Mouse (Mus musculus) hindbrain, embryonic 13.5 days (tissue): Measurements from ENCODE around the gene Ptbp1. TPM values are rescaled to one million over a fixed set of nuclear protein-coding genes. Genes with fewer than 3 reads are reported as not detected.

ENCODE experiments used
- ATAC-seq: fragments of 200-750 bp; cut with Nextera tagmentation; 2 replicates; pipeline ENCODE4 v1.8.0; 2017; ENCODE audit warnings: moderate TSS enrichment; ENCODE audit not compliant: low FRiP score
- H3K27ac ChIP-seq: fragments of 300-500 bp; sonication (generic); 2 replicates; pipeline ENCODE4 v1.5.1; 2015; ENCODE audit warnings: inconsistent platforms, mild to moderate bottlenecking, moderate library complexity
- H3K27me3 ChIP-seq: fragments of 300-500 bp; sonication (generic); 2 replicates; pipeline ENCODE4 v1.6.1; 2015; ENCODE audit warnings: mild to moderate bottlenecking, inconsistent platforms
- H3K36me3 ChIP-seq: fragments of 300-500 bp; sonication (generic); 2 replicates; pipeline ENCODE4 v1.6.1; 2015; ENCODE audit warnings: mild to moderate bottlenecking, inconsistent platforms
- H3K4me1 ChIP-seq: fragments of 300-500 bp; sonication (generic); replicated peaks from 2 replicates; pipeline ENCODE4 v1.6.1; 2015; ENCODE audit warnings: inconsistent platforms
- H3K4me2 ChIP-seq: fragments of 300-500 bp; sonication (generic); 2 replicates; pipeline ENCODE4 v1.6.1; 2015; ENCODE audit warnings: inconsistent platforms, mild to moderate bottlenecking, moderate library complexity
- H3K4me3 ChIP-seq: fragments of 300-500 bp; sonication (generic); 2 replicates; pipeline ENCODE4 v1.5.1; 2015; ENCODE audit warnings: mild to moderate bottlenecking, inconsistent platforms
- H3K9ac ChIP-seq: fragments of 300-500 bp; sonication (generic); 2 replicates; pipeline ENCODE4 v1.6.1; 2015; ENCODE audit warnings: mild to moderate bottlenecking, inconsistent platforms
- H3K9me3 ChIP-seq: fragments of 300-500 bp; sonication (generic); 2 replicates; pipeline ENCODE4 v1.6.1; 2016; ENCODE audit warnings: inconsistent platforms
- WGBS: fragments of 180-500 bp; shearing (Covaris S2); methylation state at CpG from one replicate; pipeline ENCODE4 v1.1.7; 2015; 5-methylcytosine and 5-hydroxymethylcytosine counted together
- polyA plus RNA-seq: library from polyadenylated mRNA; unstranded; fragments of >200 nt; fragmentation: Nextera tagmentation; extraction: Ambion mirVana; gene quantifications from 2 replicates; pipeline ENCODE4 v1.2.1, GENCODE M21; 2015

Gene Ptbp1
- polyA plus RNA-seq, 1 experiment from 2014 or later, result 86.0 TPM

DNA sequence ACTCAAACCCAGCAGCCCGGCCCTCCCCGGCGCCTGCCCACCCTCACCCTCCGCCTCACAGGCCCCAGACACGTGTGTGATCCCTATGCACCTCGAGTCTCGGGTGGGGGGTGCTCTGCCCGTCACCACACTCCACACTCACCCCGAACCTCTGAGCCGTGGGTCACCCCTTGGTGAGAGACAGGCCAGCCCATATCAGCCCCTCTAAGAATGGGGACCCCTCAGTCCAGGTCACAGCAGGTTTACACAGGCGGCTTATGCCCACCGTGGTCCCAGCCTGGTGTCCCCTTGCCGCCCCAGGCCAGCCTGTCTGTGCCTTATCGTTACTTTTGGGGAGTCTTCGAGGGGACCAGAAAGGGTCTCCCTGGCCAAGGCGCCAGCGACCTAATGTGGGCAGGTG is 34.6 kb upstream of the Ptbp1 start:
- 94% methylated on average over 17 of the region's 17 CpGs for WGBS

DNA sequence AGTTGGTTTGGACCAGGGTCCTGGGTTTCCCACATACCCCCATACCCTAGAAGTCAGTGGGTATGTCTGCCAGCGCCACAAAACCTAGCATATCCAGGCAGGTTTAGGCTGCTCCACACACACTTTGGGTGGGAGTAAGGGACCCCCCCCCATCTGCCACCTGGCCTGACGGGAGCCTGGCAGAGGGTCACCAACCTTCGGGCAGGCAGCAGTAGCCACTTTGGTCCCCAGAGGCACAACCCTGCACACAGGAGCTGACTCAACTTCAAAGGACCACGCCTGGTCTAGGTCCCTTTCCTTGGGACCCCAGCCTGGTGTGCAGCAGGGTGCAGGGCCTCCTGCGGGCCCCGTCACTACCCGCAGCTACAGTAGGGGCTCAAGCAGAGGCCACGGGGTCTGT is 34.0 kb upstream of the Ptbp1 start:
- Histone ChIP-seq H3K4me3 (no peak overlapping the region), H3K4me2 (no peak overlapping the region), H3K4me1 (peaks cover 13% of the 10 kb centered on the region), H3K36me3 (peaks cover 61% of the 10 kb centered on the region), H3K9me3 (no peaks in the 10 kb centered on the region), H3K9ac (no peak overlapping the region), H3K27ac (no peak overlapping the region), H3K27me3 (no peaks in the 10 kb centered on the region)
- no peak for ATAC-seq
- 83% methylated on average over 8 of the region's 8 CpGs for WGBS

More for the DNA sequence above, 34.6 kb upstream of the Ptbp1 start:
- Histone ChIP-seq H3K4me2 (no peak overlapping the region), H3K9me3 (no peaks in the 10 kb centered on the region), H3K4me3 (no peak overlapping the region), H3K4me1 (peaks cover 13% of the 10 kb centered on the region), H3K36me3 (peaks cover 67% of the 10 kb centered on the region), H3K27me3 (no peaks in the 10 kb centered on the region), H3K9ac (no peak overlapping the region), H3K27ac (no peak overlapping the region)
- ATAC-seq, result no peak

DNA sequence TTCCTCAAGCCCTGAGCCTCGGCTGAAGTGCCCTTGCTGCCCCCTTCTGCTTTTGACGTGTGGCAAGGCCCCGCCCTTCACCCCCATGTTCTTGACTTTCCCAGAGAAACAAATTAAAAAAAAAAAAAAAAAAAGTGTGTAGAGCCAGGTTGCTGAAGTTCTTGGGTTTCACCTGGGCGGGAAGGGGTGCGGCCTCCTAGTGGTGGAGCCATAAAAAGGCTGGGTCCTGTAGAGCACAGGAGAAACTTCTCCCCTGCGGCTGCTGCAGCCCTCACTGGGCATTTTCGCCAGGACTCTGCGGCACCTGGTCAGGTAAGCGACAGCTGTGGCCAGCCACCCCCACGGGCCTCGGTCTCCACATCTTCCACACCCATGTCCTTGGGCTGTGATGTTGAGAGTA is 33.4 kb upstream of the Ptbp1 start, which contains the start of gene Misp:
Misp (plus strand) TSS at position 208 of the 400 bp plus-strand sequence.
- Histone ChIP-seq H3K4me2 (no peak within 1 kb of the TSS), H3K4me1 (peaks cover 13% of the 10 kb centered on the region), H3K36me3 (peaks cover 56% of the 10 kb centered on the region), H3K9ac (no peak within 1 kb of the TSS), H3K4me3 (no peak within 1 kb of the TSS), H3K27me3 (no peaks in the 10 kb centered on the region), H3K9me3 (no peaks in the 10 kb centered on the region), H3K27ac (no peak within 1 kb of the TSS)
- 83% methylated on average over 11 of the region's 11 CpGs for WGBS
- no peak for ATAC-seq

DNA sequence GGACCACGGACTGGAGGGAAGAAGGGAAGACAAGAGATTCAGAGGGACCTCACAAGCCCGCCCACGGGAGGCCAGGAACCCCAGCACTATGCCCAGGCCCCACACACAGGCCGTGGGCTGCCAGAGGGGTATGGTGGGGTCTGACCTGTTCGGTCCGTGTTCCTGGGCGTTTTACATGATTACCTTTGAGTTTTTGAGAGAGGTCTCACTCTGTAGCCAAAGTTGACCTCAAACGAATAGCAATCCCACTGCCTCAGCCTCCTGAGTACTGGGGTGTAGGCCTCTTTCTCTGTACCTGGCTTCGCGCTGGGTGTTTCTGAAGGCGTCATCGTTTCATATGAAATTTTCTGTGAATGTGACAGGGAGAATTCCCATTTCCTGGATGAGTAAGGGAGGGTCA is 32.5 kb upstream of the Ptbp1 start:
- Histone ChIP-seq H3K4me1 (peaks cover 13% of the 10 kb centered on the region), H3K9ac (peak overlapping the region; percentile 29; the same call in 1 of the 2 replicates), H3K27me3 (no peaks in the 10 kb centered on the region), H3K4me2 (no peak overlapping the region), H3K4me3 (no peak overlapping the region), H3K9me3 (no peaks in the 10 kb centered on the region), H3K36me3 (peaks cover 46% of the 10 kb centered on the region), H3K27ac (peak overlapping the region; percentile 35; the same call in 1 of the 2 replicates)
- no peak for ATAC-seq
- 92% methylated on average over 12 of the region's 12 CpGs for WGBS

DNA sequence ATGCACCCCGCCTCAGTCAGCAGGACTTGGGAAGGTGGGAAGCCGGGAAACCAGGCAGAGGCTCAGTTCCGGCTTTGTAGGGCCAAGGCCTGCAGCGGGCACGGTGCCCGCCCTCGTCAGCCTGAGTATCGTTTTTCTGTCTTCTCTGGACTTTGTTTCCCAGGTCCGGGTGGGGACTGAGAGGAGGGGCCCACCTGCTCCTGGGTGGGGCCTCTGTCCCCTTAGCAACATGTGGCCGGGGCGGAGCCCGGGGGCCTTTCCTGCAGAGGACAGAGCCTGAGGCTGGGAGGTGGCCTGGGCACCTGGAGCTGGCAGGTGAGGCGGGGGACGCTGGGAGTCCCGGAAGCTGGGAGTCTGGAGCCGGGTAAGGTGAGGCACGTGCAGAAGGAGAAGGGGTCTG is 31.9 kb upstream of the Ptbp1 start:
- Histone ChIP-seq H3K9ac (peak overlapping the region; percentile 29; the same call in 1 of the 2 replicates), H3K36me3 (peaks cover 40% of the 10 kb centered on the region), H3K27ac (peak overlapping the region; percentile 35), H3K4me1 (peaks cover 13% of the 10 kb centered on the region), H3K27me3 (no peaks in the 10 kb centered on the region), H3K9me3 (no peaks in the 10 kb centered on the region), H3K4me2 (no peak overlapping the region), H3K4me3 (no peak overlapping the region)
- 38% methylated on average over 17 of the region's 17 CpGs for WGBS
- 0 out of 2 replicates have a peak, but pooled peaks have one; percentile 19 for ATAC-seq

DNA sequence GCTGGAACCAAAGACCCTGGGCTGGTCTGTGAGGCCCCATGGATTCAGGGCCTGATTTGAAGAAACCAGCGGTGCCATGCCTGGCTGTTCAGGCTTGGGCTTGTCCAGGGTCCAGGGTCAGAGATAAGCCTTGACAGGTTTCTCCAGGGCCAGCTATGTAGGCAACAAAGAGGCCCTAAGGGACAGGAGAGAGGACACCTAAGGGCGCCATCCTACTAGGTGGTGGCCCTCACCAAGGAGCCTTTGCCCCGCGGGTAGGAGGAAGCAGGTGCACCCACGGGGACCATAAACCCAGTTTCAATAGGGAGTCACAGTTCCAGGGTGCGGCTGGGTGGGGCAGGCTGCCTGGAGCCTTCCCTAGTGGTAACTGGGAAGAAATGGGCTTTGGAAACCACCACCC is 31.2 kb upstream of the Ptbp1 start:
- no peak for ATAC-seq
- peak overlapping the region; percentile 51; the same call in 1 of the 2 replicates for H3K9ac ChIP-seq

DNA sequence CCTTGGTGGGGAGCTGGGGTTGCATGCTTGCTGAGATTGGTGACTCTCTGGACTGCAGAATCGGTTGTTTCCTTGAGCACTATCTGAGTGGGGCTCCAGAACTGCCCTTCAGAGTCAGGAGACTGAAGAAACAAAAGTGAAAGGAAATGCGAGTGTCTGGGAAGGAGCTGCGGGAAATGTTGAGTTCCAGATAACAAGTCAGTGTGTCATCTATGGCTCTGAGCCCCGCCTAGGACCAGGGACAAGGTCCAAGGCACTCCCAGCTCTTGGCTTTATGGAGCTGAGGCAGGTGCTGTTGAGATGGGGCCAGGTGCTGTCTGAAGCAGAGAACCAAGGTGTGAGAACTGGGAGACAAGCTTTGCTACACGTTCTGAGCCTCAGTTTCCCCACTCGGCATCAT is 29.8 kb upstream of the Ptbp1 start:
- Histone ChIP-seq H3K4me2 (no peak overlapping the region), H3K27ac (no peak overlapping the region), H3K9ac (peak overlapping the region; percentile 19; the same call in 1 of the 2 replicates), H3K4me1 (peaks cover 8% of the 10 kb centered on the region), H3K9me3 (no peaks in the 10 kb centered on the region), H3K4me3 (no peak overlapping the region), H3K36me3 (peaks cover 22% of the 10 kb centered on the region), H3K27me3 (no peaks in the 10 kb centered on the region)
- no peak for ATAC-seq
- WGBS, result 70% methylated on average over 6 of the region's 6 CpGs

More for the DNA sequence above, 31.2 kb upstream of the Ptbp1 start:
- no peaks in the 10 kb centered on the region for H3K27me3 ChIP-seq
- H3K4me3 ChIP-seq, result no peak overlapping the region
- no peaks in the 10 kb centered on the region for H3K9me3 ChIP-seq
- H3K36me3 ChIP-seq, result peaks cover 36% of the 10 kb centered on the region
- H3K4me2 ChIP-seq, result no peak overlapping the region
- H3K27ac ChIP-seq, result peak overlapping the region; percentile 35; the same call in 1 of the 2 replicates
- peaks cover 13% of the 10 kb centered on the region for H3K4me1 ChIP-seq
- 79% methylated on average over 6 of the region's 6 CpGs for WGBS

DNA sequence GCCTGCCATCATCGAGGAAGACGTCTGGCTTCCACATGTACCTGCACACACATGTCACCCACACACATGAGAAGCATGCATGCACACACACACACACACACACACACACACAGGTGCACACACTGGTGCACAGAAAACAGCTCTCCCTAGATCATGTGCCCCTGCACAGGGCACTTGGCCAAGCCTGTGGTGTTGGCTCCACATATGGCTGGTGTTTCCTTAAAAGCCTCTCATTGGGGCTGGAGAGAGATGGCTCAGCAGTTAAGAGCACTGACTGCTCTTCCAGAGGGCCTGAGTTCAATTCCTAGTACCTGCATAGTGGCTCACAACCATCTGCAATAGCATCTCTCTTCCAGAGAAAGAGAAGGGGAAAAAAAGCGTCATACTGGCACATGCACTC is 22.6 kb upstream of the Ptbp1 start:
- Histone ChIP-seq H3K27me3 (no peaks in the 10 kb centered on the region), H3K9ac (peak overlapping the region; percentile 25; the same call in 1 of the 2 replicates), H3K4me2 (no peak overlapping the region), H3K4me3 (no peak overlapping the region), H3K9me3 (no peaks in the 10 kb centered on the region), H3K27ac (no peak overlapping the region), H3K36me3 (no peaks in the 10 kb centered on the region), H3K4me1 (no peaks in the 10 kb centered on the region)
- WGBS, result 94% methylated on average over 3 of the region's 3 CpGs
- ATAC-seq, result no peak

DNA sequence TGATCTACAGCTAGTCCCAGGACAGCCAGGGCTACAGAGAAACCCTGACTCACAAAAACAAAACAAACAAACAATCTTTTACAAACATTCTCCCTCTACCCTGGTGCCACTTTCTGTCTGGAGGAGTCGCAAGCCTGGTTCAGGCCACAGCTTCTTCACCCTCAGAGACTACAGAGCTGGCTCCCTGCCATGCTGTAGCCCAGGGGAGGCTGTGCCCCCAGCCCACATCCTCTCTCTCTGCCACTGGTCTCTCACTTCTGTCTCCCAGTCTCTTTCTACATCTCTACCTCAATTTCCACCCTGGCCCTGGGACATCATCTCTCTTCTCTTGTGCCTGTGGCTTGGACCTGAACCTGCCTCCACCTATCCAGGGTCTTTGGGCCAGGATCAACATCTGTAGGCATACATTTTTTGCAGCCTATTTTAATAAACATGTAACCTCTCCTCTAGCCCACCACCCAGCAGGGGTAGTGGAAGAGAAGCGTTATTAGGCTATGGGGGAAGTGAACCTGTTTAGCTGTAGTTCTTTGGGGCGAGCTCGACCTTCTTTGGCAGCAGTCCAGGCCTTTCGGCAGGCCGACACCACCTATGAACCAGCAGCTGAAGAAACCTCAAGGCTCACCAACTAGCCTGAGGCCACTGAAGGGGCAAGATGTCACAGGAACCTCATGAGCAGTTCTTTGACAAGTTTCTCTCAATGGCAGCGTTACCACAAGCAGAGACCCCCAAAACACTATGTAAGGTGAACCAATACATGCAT is 22.0 kb upstream of the Ptbp1 start:
- H3K4me2 ChIP-seq, result no peak overlapping the region
- H3K9ac ChIP-seq, result peak overlapping the region; percentile 25; the same call in 1 of the 2 replicates
- H3K9me3 ChIP-seq, result peaks cover 3% of the 10 kb centered on the region; the same call in 1 of the 2 replicates
- H3K27me3 ChIP-seq, result no peaks in the 10 kb centered on the region
- H3K36me3 ChIP-seq, result no peaks in the 10 kb centered on the region
- H3K4me3 ChIP-seq, result no peak overlapping the region
- no peak for ATAC-seq
- H3K27ac ChIP-seq, result no peak overlapping the region
- no peaks in the 10 kb centered on the region for H3K4me1 ChIP-seq
- WGBS, result 78% methylated on average over 7 of the region's 7 CpGs

DNA sequence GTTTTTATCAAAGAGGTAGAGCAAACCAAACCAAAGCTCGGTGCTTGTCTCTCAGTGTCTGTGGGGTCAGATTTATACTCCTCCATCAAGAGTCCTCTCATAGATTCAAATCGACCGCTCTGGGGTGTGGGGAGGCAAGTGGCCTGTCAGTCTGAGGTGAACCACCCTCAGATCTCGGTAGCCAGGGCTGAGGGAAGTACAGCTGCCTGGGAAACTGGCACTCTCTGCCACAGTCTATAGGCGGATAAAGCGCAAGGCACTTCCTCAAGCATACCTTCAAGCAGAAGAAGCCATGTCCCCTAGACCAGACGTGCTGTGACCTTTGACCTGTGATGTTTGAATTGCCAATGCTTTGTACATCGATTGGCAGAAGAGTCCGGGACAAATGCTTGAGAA is 21.4 kb upstream of the Ptbp1 start:
- 75% methylated on average over 9 of the region's 9 CpGs for WGBS
- Histone ChIP-seq H3K4me1 (no peaks in the 10 kb centered on the region), H3K36me3 (no peaks in the 10 kb centered on the region), H3K4me2 (no peak overlapping the region), H3K9me3 (peaks cover 3% of the 10 kb centered on the region; the same call in 1 of the 2 replicates), H3K27me3 (no peaks in the 10 kb centered on the region), H3K27ac (no peak overlapping the region), H3K9ac (no peak overlapping the region), H3K4me3 (no peak overlapping the region)
- ATAC-seq, result no peak

DNA sequence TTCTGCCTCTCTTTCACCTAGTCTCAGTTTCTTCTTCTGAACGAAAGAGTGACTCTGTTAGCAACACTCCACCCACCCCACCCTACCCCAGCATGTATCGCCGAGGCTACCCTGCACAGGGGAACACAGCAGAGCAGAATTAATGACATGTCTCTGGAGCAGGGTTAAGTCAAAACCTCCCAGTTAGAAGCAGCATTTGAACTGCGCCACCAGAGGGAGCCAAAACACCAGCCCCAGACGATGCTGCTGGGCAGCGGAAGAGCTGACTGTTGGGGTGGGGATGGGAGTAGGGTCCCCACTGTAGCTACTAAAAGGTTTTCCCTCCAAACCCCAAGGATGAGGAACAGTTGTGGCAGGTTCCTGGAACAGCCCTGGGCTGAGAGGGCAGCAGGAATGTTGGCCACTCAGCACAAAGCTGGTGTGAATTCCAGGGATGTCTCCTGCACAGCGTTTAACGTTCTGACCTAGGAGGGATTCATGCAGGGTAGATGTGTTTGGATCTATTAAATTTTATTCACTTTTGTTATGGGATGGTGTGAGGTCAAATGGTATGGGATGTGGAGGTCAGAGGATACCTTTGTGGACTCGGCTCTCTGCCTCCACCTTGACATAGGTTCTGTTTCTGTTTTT is 19.3 kb upstream of the Ptbp1 start:
- Histone ChIP-seq H3K9ac (0 out of 2 replicates have a peak overlapping the region, but pooled peaks have one; percentile 8), H3K4me2 (no peak overlapping the region), H3K27me3 (no peaks in the 10 kb centered on the region), H3K4me3 (no peak overlapping the region), H3K27ac (no peak overlapping the region), H3K9me3 (peaks cover 3% of the 10 kb centered on the region; the same call in 1 of the 2 replicates), H3K4me1 (no peaks in the 10 kb centered on the region), H3K36me3 (no peaks in the 10 kb centered on the region)
- ATAC-seq, result peak; percentile 43; the same call in 1 of the 2 replicates
- WGBS, result 25% methylated on average over 9 of the region's 9 CpGs

DNA sequence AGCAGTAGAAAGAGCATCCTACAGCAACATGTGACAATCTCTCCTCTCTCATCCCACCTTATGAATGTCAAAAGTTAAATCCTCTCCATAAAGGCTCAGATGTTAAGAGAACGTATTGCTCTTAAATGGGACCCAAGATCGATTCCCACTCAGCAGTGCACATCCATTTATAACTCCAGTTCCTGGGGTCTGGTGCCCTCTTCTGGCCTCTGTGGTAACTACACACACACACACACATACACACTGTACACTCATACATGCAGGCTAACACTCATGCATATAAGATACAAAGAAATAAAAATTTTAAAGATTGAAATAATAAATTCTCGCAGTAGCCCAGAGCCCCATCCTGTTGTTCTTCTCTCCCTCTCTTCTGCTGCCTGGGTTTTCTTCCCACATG is 17.3 kb upstream of the Ptbp1 start:
- WGBS, result 98% methylated on average over 3 of the region's 3 CpGs
- peaks cover 3% of the 10 kb centered on the region; the same call in 1 of the 2 replicates for H3K9me3 ChIP-seq
- no peak for ATAC-seq

More for the DNA sequence above, 17.3 kb upstream of the Ptbp1 start:
- H3K36me3 ChIP-seq, result no peaks in the 10 kb centered on the region
- no peak overlapping the region for H3K9ac ChIP-seq
- H3K4me2 ChIP-seq, result no peak overlapping the region
- no peak overlapping the region for H3K27ac ChIP-seq
- no peaks in the 10 kb centered on the region for H3K27me3 ChIP-seq
- H3K4me3 ChIP-seq, result no peak overlapping the region
- H3K4me1 ChIP-seq, result peaks cover 12% of the 10 kb centered on the region
